Mouse (Mus musculus) right cerebral cortex, postnatal 10 days (tissue): ENCODE data around the gene Stk24.
A peak's percentile ranks its signal among the peaks of the same experiment; 100 is the strongest.

ENCODE experiments used
- DNase-seq, 2 experiments: peaks; one replicate each; pipeline ENCODE4 v3.0.0; 2021; ENCODE audit warnings: low spot score in 2 of 2

Gene Stk24

DNA sequence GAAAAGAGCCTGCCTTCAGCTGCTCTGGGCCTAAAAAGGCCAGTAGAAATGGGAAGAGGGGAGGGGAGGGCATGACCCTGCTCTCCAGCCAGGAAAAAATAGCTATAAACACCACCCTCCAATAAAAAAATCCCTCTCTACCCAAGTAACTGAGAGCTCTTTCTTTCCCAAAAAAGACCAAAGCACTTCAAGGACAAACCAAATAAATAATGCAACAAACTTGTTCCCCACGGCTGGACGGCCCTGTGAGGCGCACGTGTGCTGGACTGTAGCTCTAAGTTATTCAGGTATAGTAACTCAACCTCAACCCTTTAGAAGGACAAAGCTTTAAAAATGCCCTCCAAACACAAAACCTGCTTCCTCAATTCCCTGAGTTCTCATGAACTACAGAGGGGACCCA is 28.1 kb downstream of the Stk24 start:
- DNase-seq: no peak

DNA sequence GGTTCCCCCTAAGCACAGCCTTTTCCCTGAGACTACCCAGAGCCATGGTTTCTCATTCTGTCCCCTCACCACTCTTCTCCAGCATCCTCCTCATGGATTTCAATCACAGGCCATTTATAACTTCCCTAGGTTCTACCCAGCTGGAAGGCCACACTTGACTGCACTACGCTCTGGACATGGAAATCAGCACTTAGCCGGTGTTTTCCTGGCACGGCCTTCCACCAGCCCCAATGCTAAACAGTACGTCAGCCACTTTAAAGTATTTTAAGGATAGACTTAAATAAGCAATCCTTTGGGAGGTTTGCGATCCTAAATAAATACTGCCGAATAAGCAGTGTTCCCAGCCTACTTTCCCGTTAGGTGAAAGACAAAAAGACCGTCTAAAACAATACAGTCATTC is 29.8 kb downstream of the Stk24 start:
- DNase-seq: no peak

DNA sequence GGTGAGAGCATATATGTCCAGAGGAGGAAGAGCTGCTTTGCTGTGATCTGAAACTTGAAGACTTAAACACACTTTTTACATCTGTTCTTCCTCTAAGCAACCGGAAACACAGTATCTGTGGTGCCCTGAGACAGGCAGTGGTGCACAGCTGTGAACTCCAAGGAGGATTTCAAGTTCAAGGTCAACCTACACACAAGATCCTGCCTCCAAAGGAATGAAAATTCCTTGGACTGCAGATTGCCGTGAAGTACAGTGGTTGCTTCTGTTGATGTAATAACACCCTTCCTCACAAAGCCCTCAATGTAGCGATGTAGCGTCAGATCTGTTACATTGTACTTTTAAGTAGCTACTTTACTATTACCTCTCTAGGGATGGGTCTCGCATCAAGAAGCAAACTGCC is 30.5 kb downstream of the Stk24 start:
- no peak for DNase-seq

DNA sequence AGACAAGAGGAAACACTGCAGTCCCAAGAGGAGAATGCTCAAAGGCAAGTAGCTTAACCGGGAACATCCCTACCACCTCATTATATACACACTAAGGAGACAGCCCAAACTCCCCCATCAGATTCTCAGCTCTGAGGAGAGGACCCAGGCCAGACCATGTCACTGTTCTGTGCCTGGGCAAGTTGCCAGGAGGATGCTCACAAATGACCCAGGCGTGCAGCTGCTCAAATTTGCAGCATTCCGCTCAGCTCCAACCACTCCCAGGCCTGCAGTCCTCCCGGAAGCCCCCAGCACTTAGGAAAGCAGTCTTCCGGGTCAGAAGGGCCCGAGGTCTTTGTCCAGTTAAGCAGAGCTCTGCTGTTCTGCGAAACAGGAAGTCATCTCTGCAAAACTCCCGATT is 31.6 kb downstream of the Stk24 start:
- DNase-seq: peak; percentile 50 to 60

DNA sequence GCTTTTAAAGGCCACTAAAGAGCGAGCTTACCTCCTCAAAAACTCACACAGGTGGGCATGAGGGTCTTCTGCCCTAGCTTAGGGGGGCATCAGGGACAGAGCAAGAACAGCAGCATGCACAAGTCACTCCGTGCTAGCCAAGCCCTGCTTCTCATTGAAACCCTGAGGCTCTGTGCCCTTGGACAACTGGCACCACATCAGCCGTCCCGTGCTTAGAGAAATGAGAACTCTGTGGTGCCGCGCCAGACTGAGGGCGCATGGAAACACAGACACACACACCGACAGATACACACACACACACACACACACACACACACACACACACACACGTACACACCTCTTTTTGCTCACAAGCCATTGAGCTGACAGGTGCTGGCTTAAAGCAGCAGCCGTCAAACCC is 32.7 kb downstream of the Stk24 start:
- DNase-seq: no peak

DNA sequence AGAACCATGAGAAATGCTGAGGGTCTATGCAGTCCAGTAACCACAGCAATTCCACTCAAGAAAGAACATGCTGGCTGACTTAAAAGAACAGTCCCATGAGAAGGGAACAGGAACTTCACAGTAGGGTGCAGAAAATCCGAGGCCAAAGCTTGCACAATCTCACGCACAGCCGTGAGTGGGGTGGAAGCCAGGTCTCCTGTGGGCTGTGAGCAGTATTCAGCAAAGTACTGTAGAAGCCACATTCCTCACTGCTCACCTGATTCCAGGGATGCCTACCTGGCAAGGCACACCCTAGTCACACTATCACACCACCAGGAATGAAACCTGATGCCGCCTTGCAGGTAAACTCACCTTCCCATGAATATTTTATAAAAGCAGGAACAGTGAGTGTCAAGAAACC is 33.2 kb downstream of the Stk24 start:
- no peak for DNase-seq

DNA sequence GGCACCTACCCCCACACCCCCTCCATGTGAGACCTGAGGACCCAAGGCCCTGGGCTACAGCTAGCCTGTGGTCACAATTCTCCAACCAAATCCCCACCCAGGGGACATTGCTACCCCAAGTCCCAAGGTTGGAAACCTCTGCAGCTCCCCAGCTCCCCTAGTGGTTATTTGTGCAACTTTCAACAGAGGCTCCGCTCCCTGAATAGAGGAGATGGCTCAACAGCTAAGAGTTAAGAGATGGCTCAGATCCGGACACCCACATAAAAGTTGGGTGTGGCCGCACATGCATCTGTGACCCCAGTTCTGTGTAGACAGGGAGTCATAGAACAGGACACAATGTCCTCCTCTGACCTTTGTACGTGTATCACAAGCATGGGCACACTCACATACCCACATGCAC is 33.8 kb downstream of the Stk24 start:
- no peak for DNase-seq

DNA sequence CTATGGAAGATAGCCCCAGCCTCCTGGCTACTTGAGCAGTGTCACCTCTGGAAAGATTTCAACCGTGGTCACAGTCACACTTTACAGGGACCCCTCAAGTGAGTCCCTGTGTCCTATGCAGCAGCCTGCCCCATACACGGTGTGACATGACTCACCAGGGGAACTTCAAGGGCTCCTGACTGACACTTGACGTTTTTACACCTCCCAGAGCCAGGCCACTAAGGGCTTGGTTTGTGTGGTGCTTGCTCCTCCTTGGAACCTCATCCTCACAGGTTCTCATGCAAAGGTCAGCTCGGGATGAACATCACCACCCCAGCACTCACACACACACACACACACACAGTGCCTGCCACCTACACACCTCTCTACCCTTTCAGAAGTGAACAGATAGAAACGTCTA is 34.9 kb downstream of the Stk24 start:
- DNase-seq: no peak

DNA sequence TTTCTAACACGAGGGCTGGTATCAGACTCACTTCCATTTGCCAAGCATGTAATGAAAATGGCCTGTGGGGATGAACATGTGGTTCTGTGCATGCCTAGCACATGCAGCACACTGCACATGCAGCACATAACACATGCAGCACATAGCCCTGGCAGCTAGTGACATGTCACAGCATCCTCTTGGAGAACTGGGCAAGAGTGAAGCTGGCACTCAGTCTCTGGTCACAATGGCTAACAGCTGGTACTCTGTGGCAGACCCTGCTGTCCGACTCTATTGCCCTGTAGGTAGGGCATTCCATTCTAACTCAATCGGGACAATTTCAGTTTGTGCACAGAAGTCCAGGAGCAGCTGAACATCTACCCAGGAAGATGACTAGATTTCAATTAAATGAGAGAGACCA is 36.9 kb downstream of the Stk24 start:
- DNase-seq: no peak

DNA sequence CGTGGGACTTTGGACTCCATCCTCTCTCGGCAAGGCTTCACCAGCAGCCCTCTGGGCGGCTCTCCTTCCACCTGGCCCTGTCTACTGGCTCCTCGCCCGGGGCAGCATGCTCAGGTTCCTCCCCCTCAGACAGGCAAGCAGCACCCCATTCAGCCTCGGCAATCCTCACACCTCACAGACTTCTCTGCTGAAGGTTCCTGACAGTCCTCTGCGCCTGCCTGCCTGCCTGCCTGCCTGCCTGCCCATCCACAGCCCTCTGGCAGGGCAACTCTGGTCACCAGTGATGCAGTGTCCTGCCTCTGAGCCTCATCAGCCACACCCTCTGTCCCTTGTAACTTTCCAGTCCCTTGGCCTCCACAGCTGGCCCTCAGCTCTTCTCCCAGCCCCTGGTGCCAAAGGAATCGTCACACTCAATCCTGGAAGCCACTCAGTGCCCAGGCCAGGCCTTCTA is 39.8 kb downstream of the Stk24 start:
- no peak for DNase-seq

DNA sequence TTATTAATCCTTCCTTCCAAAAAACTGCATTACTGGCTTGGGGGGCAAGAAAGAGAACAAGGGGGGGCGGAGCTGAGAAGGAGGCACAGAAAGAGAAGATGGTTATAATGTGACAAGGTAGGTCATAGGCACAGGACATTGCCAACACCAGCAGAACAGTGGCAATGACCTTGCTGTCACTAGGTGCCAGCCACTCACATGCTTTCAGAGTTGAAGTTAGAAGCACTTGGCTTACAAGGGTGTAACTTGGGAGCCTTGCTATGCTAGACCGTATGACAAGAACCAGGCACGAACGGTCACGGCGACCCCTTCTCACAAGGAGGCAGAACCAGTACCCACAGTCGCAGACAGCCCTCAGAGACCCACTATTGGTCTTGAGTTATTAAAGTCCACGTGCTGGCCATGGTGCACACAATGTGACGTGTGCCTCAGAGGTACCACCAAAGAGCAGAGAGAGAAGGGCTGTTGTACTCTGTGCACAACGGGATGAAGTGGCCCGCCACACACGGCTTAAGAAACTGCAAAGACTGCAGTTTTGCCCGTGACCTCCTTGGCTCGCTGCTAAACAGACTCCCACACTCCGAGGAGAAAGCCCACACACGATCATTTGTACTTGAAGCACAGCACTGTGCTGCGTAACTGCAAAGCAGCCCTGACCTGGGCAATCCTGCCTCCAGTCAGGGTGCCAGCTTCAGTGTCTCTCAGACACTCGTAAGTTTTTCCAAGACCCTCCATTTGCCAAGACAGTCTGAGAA is 40.8 kb downstream of the Stk24 start:
- no peak for DNase-seq

DNA sequence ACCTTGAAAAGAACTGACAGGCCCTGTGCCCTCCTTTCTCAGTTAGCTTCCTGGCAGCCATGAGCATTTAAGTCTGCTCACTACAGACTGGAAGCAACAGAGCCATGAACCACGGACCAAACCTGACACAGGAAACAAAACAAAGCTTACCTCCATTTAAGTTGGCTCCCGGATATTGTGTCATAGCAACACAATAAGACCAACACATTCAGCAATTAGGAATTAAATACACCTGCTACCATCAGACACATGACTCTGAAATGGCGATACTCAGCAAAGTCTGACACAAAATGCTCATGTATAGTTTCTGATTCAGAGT is 49.8 kb downstream of the Stk24 start:
- DNase-seq: no peak

DNA sequence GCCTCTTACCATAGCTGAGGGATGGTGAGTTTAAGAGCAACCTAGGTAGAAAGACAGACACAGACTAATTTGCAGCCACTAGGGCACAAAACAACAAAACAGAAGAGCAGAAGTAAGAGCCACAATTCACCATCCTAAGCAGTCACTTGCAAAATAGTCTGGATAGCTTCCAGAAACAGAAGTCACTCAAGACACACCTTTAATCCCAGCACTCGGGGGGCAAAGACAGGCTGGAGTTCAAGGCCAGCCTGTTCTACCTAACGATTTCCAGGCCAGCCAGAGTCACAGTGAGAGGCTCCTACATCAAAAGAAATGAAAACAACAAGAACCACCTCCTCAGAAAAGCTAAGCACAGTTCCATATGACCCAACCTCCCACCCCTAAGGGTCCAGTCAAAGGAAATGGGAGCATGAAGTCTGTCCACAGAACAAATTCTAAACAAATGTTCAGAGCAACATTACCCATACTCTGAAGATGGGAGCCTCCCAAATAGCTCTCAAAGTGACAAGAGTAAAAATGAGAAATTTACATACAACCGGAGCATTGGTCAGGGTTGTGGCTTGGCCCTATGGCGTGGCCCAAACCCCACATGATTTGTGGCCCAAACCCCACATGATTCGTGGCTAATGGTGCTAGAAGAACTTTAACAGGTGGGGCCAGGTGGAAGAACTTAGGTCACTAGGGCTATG is 50.3 kb downstream of the Stk24 start:
- DNase-seq: no peak

DNA sequence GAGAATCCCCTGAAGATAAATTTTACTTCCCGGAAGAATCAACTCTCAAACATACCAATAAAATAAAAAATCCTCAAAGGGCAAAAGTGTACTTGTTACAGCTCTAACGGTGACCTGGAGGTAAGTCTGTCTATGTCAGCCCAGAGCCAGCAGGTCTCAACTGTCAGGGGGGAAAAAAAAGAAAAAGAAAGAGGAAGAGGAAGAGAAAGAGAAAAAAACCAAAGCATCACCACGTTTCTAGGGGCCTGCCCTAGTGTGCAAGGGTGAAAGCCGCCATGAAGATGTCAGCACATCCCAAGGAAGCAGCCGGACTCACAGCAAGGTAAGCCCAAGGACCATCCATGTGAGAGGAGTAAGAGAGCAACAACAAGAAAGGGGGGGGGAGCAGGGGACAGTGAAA is 50.9 kb downstream of the Stk24 start:
- DNase-seq: no peak

DNA sequence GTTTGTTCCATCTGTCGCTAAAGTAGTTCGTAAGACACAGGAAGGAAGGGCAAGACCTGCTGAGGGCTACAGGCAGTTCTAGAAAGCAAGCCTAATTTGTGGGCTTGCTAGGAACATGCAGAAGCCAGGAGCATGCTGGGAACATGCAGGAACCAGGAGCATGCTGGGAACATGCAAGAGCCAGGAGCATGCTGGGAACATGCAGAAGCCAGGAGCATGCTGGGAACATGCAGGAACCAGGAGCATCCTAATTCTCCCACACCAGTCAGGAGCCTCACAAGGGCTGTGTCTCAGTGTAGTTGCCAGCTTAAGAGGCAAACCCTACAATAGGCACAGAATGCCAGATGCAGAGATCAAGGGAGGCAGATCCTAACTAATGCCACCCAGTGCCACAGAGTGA is 53.4 kb downstream of the Stk24 start:
- no peak for DNase-seq

DNA sequence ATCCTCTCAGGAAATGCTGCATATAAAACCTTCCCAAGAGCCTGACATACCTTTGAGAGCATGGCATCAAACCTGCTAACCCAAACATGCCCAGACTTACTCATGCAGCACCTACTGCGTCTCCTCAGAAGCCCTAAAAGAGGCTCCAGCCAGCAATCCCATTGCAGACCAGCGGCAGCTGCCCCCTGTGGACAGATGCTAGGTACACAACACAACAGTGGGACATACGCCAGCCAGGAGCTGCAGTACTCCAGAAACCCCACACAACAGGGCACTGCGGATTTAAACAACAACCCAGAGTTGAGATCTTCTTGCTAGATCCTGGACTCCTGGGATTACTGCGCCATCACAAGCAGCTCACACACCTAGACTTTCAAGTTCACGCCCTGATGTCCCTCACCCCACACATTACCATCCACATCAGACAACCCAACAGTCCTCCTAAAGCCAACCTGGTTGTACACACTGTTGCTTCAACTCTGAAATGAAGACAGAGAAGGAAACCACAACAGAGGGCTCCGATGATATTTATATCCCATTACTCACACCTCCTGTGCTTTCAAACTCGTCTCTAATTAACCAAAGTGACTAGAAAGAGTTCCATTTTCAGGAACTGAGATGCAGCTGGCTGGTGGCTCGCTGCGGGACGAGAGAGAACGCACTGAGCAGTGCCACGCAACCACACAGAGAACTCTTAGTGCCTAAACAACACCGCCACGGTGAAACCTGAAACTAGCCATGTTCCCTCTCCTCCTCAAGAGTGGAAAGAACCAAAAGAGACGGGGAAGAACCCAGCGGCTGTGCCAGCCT is 55.1 kb downstream of the Stk24 start:
- no peak for DNase-seq

DNA sequence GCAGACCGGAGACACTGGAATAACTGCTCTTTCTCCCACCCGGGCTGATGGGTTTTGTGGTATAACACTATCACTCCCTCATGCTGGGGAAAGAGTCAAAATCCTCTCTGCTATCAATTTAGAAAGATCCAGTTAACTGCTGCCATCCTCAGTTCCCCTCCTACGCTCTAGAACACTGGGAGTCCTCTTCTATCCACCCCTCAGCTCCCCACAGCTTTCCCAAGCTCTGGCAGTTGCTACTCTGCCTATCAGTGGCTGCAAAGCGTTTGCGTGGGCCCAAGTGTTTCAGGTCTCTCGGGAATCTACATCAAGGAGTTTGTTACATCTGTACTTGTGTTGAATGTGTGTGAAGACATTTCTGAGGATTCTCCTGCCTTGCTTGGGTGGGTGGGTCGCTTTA is 57.2 kb downstream of the Stk24 start:
- peak; percentile 56 to 70 for DNase-seq

DNA sequence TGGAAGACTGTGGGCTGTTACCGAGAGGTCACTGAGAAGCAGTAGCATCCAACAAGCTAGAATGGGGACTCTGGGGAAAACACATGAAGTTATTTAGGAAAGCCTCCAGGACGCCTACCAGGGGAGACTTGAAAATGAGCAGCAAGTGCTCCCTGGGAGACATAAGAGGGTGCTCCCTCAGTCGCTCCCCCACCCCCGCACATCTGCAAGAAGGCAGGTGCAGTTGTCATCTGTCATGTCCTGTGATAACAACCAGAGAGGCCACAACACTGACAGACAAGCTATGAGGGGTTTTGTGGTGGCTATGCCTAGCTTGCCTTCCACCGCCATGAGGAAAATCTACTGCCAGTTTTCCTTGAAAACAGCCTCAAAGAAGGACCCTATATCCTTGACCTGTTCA is 57.7 kb downstream of the Stk24 start:
- no peak for DNase-seq

DNA sequence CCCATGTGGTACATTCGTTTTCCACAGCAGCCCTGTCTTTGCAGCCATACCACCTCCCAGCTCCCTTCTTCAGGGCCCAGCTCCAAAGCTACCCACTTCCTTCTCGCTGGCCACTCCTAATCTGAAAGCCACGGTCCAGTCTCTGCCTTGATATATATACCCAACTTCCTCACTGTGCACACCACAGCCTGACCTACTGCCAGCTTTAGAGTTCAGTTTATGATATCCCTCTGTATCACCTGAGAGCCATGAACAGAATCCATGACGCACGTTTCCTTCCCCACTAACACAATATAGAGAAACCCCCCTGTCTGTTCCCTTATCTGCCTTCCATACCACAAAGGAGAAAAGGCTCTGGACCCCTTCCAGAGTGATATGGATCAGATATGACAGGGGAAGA is 61.4 kb downstream of the Stk24 start:
- DNase-seq: no peak

DNA sequence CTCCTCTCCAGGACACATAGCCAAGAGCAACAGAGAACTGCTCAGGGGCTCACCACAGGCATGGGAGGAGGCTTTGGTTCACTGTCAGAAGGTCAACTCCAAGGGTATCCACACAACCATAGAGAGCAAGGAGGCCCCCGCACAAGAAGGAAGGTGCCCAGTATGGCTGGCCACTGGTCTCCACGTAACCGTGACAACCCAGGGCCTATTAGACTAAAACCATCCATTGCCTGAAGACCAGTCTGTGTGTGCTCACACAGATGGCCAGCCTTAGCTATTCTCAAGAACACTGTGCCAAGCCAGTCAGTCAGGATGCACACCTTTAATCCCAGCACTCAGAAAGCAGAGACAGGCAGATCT is 62.5 kb downstream of the Stk24 start:
- DNase-seq: no peak

DNA sequence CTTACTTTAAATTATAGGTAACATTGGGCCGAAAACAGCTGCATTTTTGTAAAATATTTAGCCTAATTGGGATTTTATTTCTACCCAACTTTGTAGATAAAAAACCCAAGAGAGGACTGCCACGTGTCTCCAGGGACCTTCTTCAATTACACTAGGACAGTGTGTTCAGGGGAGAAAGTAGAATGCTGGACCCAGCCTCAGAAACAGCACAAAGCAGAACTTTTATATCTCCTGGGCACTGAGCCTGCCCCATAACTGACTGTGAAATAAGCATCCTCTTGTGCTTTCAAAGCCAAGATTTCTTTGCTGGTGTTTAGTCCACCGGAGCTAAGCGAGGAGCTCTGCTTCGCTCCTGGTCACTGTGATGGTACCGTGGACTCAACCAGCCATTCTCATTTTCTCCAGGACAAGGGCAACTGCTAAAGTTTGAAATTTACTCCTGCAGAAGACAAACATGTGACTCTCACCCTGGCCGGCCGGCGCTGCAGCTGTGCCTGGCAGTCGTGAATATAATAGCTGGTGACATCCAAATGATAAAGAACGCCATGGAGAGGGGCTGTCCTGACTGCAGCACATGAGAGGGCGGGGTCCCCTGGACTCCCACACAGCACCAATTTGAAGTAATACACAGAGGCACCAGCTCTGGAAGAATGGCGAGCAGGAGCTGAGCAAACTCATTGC is 63.0 kb downstream of the Stk24 start:
- DNase-seq: no peak

DNA sequence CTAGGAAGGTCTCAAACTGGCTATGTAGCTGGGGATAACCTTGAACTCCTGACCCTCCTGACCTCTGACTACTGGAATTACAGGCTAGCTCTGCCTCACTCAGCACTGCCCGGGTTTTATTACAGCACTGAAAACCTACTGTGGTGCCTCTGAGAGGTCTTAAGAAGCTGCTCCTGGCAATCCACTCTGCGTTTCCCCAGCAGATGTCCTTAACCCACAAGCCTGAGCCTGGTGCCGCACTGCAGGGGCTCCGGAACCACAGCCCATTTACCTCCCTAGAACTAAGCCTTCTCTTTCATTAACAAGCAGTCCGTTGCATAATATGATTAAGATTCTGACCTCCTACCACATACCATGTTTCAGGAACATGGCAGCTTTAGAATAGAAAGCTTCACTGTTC is 63.7 kb downstream of the Stk24 start:
- DNase-seq: no peak
